Mouse (Mus musculus) C2C12 (cell line): ENCODE data around the gene Masp2.

ENCODE experiments used
- CEBPB ChIP-seq: IDR thresholded peaks from one replicate; pipeline ENCODE4 v1.6.1; 2011; ENCODE audit warnings: low read depth, mild to moderate bottlenecking, control low read depth, moderate library complexity
- CTCF ChIP-seq: IDR thresholded peaks from one replicate; pipeline ENCODE4 v1.5.1; 2011; ENCODE audit not compliant: control insufficient read depth, insufficient read depth, insufficient read length
- FOSL1 ChIP-seq: IDR thresholded peaks from one replicate; pipeline ENCODE4 v1.8.0; 2011; ENCODE audit warnings: mild to moderate bottlenecking, low read length; ENCODE audit not compliant: poor library complexity, insufficient read depth, severe bottlenecking
- MAX ChIP-seq: IDR thresholded peaks from one replicate; pipeline ENCODE4 v1.6.1; 2011; ENCODE audit warnings: mild to moderate bottlenecking, control low read depth
- MYOD1 ChIP-seq: IDR thresholded peaks from one replicate; pipeline ENCODE4 v1.6.1; 2011; ENCODE audit warnings: low read depth; ENCODE audit not compliant: control insufficient read depth, insufficient read length
- MYOG ChIP-seq: IDR thresholded peaks from one replicate; pipeline ENCODE4 v1.6.1; 2011; ENCODE audit not compliant: control insufficient read depth, insufficient read length; ENCODE audit errors: extremely low read depth
- USF1 ChIP-seq: IDR thresholded peaks from one replicate; pipeline ENCODE4 v1.6.1; 2011; ENCODE audit warnings: low read depth, mild to moderate bottlenecking, control low read depth, moderate library complexity

GRCm38 (mm10) chr4:148633395-148634061 is 31.2 kb downstream of the Masp2 start:
- TF ChIP-seq CTCF (no peak), USF1 (no peak), MAX (no peak), FOSL1 (no peak), MYOD1 (no peak), CEBPB (no peak), MYOG (no peak)
